Mouse (Mus musculus) forebrain, embryonic 11.5 days (tissue): ENCODE results near the gene Calml4. TPM values are rescaled to one million over a fixed set of nuclear protein-coding genes. Genes with fewer than 3 reads are reported as not detected.

Experiments
- ATAC-seq: fragments of 200-750 bp; cut with Nextera tagmentation; replicated peaks from 2 replicates; pipeline ENCODE4 v1.8.0; 2017; ENCODE audit warnings: moderate TSS enrichment; ENCODE audit not compliant: low FRiP score
- DNase-seq: peaks from one replicate; pipeline ENCODE4 v3.0.0-alpha.2; 2017; ENCODE audit warnings: low spot score
- H3K27ac ChIP-seq: fragments of 300-500 bp; sonication (generic); 2 replicates; pipeline ENCODE4 v1.5.1; 2014; ENCODE audit warnings: low read depth, low read length
- H3K27me3 ChIP-seq: fragments of 300-500 bp; sonication (generic); 2 replicates; pipeline ENCODE4 v1.6.1; 2014; ENCODE audit warnings: mild to moderate bottlenecking, low read length, mixed read lengths; ENCODE audit not compliant: control insufficient read depth, insufficient read depth
- H3K36me3 ChIP-seq: fragments of 300-500 bp; sonication (generic); 2 replicates; pipeline ENCODE4 v1.6.1; 2014; ENCODE audit warnings: mild to moderate bottlenecking, low read length, moderate library complexity, mixed read lengths; ENCODE audit not compliant: control insufficient read depth, insufficient read depth
- H3K4me1 ChIP-seq: fragments of 300-500 bp; sonication (generic); replicated peaks from 2 replicates; pipeline ENCODE4 v1.6.1; 2014; ENCODE audit warnings: low read length, mixed read lengths; ENCODE audit not compliant: control insufficient read depth, insufficient read depth
- H3K4me2 ChIP-seq: fragments of 300-500 bp; sonication (generic); 2 replicates; pipeline ENCODE4 v1.6.1; 2014; ENCODE audit warnings: low read depth, mild to moderate bottlenecking, low read length, moderate library complexity, mixed read lengths; ENCODE audit not compliant: severe bottlenecking
- H3K4me3 ChIP-seq: fragments of 300-500 bp; sonication (generic); 2 replicates; pipeline ENCODE4 v1.5.1; 2014; ENCODE audit warnings: low read depth, low read length
- H3K9ac ChIP-seq: fragments of 300-500 bp; sonication (generic); 2 replicates; pipeline ENCODE4 v1.6.1; 2014; ENCODE audit warnings: low read length
- H3K9me3 ChIP-seq: fragments of 300-500 bp; sonication (generic); 2 replicates; pipeline ENCODE4 v1.6.1; 2016; ENCODE audit warnings: low read length, mixed read lengths; ENCODE audit not compliant: control insufficient read depth
- WGBS: fragments of 180-500 bp; shearing (Covaris S2); extraction: QIAGEN DNeasy Blood & Tissue Kit; methylation state at CpG from one replicate; pipeline ENCODE4 v1.1.7; 2014; 5-methylcytosine and 5-hydroxymethylcytosine counted together
- polyA plus RNA-seq: library from polyadenylated mRNA; unstranded; fragments of >200 nt; fragmentation: Nextera tagmentation; extraction: Ambion mirVana; gene quantifications from 2 replicates; pipeline ENCODE4 v1.2.1, GENCODE M21; 2014

Calml4 gene
- polyA plus RNA-seq, 1 experiment from 2014 or later, result 0.48 TPM

GRCm38 (mm10) chr9:62901736-62902135 lies 43.9 kb downstream of the Calml4 start:
- Histone ChIP-seq H3K36me3 (no peaks in the 10 kb centered on the region), H3K9me3 (no peaks in the 10 kb centered on the region), H3K9ac (no peak overlapping the region), H3K4me3 (no peak overlapping the region), H3K27me3 (no peaks in the 10 kb centered on the region), H3K4me2 (no peak overlapping the region), H3K27ac (no peak overlapping the region), H3K4me1 (no peaks in the 10 kb centered on the region)
- WGBS, result 85% methylated on average over 2 of the region's 2 CpGs
- DNase-seq, result no peak
- ATAC-seq, result no peak

GRCm38 (mm10) chr9:62903841-62904240 lies 46.0 kb downstream of the Calml4 start:
- DNase-seq (no peak), ATAC-seq (no peak)
- Histone ChIP-seq H3K36me3 (no peaks in the 10 kb centered on the region), H3K9me3 (no peaks in the 10 kb centered on the region), H3K4me2 (no peak overlapping the region), H3K27ac (no peak overlapping the region), H3K4me3 (no peak overlapping the region), H3K27me3 (no peaks in the 10 kb centered on the region), H3K4me1 (no peaks in the 10 kb centered on the region), H3K9ac (no peak overlapping the region)
- 98% methylated on average over 2 of the region's 2 CpGs for WGBS

GRCm38 (mm10) chr9:62905039-62905438 lies 47.2 kb downstream of the Calml4 start:
- no peaks in the 10 kb centered on the region; the same call in 1 of the 2 replicates for H3K36me3 ChIP-seq
- no peak overlapping the region for H3K4me3 ChIP-seq
- H3K9ac ChIP-seq, result no peak overlapping the region
- H3K27ac ChIP-seq, result no peak overlapping the region
- H3K9me3 ChIP-seq, result no peaks in the 10 kb centered on the region
- H3K27me3 ChIP-seq, result no peaks in the 10 kb centered on the region
- no peaks in the 10 kb centered on the region for H3K4me1 ChIP-seq
- H3K4me2 ChIP-seq, result no peak overlapping the region
- no peak for DNase-seq
- 94% methylated on average over 8 of the region's 8 CpGs for WGBS
- no peak for ATAC-seq

- DNase-seq, result no peak
- H3K36me3 ChIP-seq, result peaks cover 8% of the 10 kb centered on the region
- no peak for ATAC-seq
- H3K4me3 ChIP-seq, result no peak overlapping the region
- 88% methylated on average over 5 of the region's 5 CpGs for WGBS
- H3K4me2 ChIP-seq, result no peak overlapping the region
- H3K4me1 ChIP-seq, result no peaks in the 10 kb centered on the region
- H3K9me3 ChIP-seq, result no peaks in the 10 kb centered on the region; the same call in 1 of the 2 replicates
- no peaks in the 10 kb centered on the region for H3K27me3 ChIP-seq
- H3K9ac ChIP-seq, result no peak overlapping the region
- no peak overlapping the region for H3K27ac ChIP-seq
Observed at GRCm38 (mm10) chr9:62913390-62914069, 55.6 kb downstream of the Calml4 start.

GRCm38 (mm10) chr9:62917059-62917458 lies 59.2 kb downstream of the Calml4 start:
- Histone ChIP-seq H3K4me1 (no peaks in the 10 kb centered on the region), H3K27ac (no peak overlapping the region), H3K9ac (no peak overlapping the region), H3K9me3 (no peaks in the 10 kb centered on the region; the same call in 1 of the 2 replicates), H3K36me3 (peaks cover 8% of the 10 kb centered on the region), H3K4me3 (no peak overlapping the region), H3K27me3 (no peaks in the 10 kb centered on the region), H3K4me2 (no peak overlapping the region)
- no peak for DNase-seq
- WGBS, result 92% methylated on average over 1 of the region's 1 CpGs
- ATAC-seq, result no peak

GRCm38 (mm10) chr9:62920877-62921276 lies 63.0 kb downstream of the Calml4 start:
- no peak overlapping the region for H3K27ac ChIP-seq
- 85% methylated on average over 2 of the region's 2 CpGs for WGBS
- no peaks in the 10 kb centered on the region for H3K27me3 ChIP-seq
- DNase-seq, result no peak
- H3K4me1 ChIP-seq, result no peaks in the 10 kb centered on the region
- ATAC-seq, result no peak
- H3K9ac ChIP-seq, result no peak overlapping the region
- no peak overlapping the region for H3K4me2 ChIP-seq
- no peaks in the 10 kb centered on the region for H3K9me3 ChIP-seq
- H3K4me3 ChIP-seq, result no peak overlapping the region
- peaks cover 3% of the 10 kb centered on the region; the same call in 1 of the 2 replicates for H3K36me3 ChIP-seq

- no peaks in the 10 kb centered on the region for H3K9me3 ChIP-seq
- H3K36me3 ChIP-seq, result no peaks in the 10 kb centered on the region
- DNase-seq (no peak), ATAC-seq (no peak)
- H3K9ac ChIP-seq, result no peak overlapping the region
- no peak overlapping the region for H3K4me3 ChIP-seq
- H3K4me2 ChIP-seq, result no peak overlapping the region
- no peak overlapping the region for H3K27ac ChIP-seq
- H3K4me1 ChIP-seq, result 0 out of 2 replicates have a peak, but pooled peaks cover 2% of the 10 kb centered on the region
- 93% methylated on average over 2 of the region's 2 CpGs for WGBS
- no peaks in the 10 kb centered on the region for H3K27me3 ChIP-seq
Observed at GRCm38 (mm10) chr9:62924886-62925610, 67.2 kb downstream of the Calml4 start.
